Mouse (Mus musculus): ENCODE results near the gene Obp1b.
"Not testable (repeated sequence)": the region's sequence is repeated elsewhere in the genome, so short reads cannot be mapped to it uniquely, and the experiment has no call there.

The Obp1b gene

GRCm38 (mm10) chrX:78186477-78186876, at the start of gene Obp1b:
Gene Obp1b, plus strand, starts transcription at chrX:78186777.
- not testable (repeated sequence) for DNase-seq (ENCODE audit: low read depth)

- DNase-seq (ENCODE audit: low read depth), result not testable (repeated sequence)
Measured at GRCm38 (mm10) chrX:78202220-78202619, 15.6 kb downstream of the Obp1b start.

GRCm38 (mm10) chrX:78202829-78203228, 16.3 kb downstream of the Obp1b start:
- DNase-seq (ENCODE audit: low read depth), result no peak
